ENCODE assay signal across 9 mouse cellular contexts in the genomic region with DNA sequence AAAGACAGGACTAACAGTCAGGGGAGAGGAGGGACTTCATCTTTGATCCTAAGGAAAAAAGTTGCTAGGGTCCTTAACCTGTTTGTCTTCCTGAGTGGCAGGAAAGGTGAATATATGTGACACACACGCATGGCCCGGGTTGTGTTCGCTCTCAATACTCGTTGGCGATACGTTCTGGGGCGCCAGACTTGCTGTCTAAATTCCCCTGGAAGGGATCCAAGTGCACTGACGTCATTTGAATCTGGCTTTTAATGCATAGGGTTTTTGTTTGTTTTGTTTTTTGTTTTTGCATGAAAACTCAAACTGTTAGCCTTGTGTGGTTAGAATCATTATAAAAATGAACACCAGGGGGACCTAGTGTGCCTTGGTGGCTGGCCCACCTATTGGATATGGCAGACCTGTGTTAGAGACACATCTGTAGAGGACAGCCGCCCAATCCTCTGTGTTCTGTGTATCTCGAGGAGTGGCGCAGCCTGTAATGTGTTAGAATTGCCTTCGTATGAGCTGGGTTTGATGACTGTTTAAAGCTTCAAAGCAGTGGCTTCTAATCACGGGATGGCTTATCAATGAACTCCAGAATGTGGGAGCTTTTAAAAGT. TPM values are rescaled to one million over a fixed set of nuclear protein-coding genes. Genes with fewer than 3 reads are reported as not detected.
DNase-seq lines count a peak whose midpoint lies in the region; ATAC-seq and TF ChIP-seq lines count a peak whose summit lies in the region.
"Had no signal": no experiment of that assay in that cellular context is flagged by ENCODE, and none has a peak within 500 bp of the region (broad histone marks: within the 10 kb centered on the region; RNA-seq: fewer than 3 reads in every experiment).

No protein-coding gene starts in this region.

- H3K9ac ChIP-seq in forebrain, embryonic 13.5 days, result no peak overlapping the region
- H3K9ac ChIP-seq in kidney, embryonic 14.5 days (ENCODE audit: low read depth, low read length), result no peak overlapping the region
- H3K9ac ChIP-seq in midbrain, embryonic 13.5 days (replicated peaks), result no peak overlapping the region

- no peak overlapping the region for H3K4me2 ChIP-seq in forebrain, embryonic 13.5 days
- no peak overlapping the region for H3K4me2 ChIP-seq in kidney, embryonic 14.5 days (replicated peaks; ENCODE audit: low read depth, low read length)
- no peak overlapping the region for H3K4me2 ChIP-seq in midbrain, embryonic 13.5 days (replicated peaks)

- no peaks in the 10 kb centered on the region for H3K27me3 ChIP-seq in thymus, adult 2 months (ENCODE audit: control insufficient read depth, insufficient read depth, low read length)
- H3K27me3 ChIP-seq in forebrain, embryonic 13.5 days, result peaks cover 4% of the 10 kb centered on the region; the same call in 1 of the 2 replicates
- H3K27me3 ChIP-seq in kidney, embryonic 14.5 days (ENCODE audit: control insufficient read depth, insufficient read depth, low read length), result no peaks in the 10 kb centered on the region
- no peaks in the 10 kb centered on the region for H3K27me3 ChIP-seq in midbrain, embryonic 13.5 days

- 62% methylated on average over 13 of the region's 13 CpGs for WGBS in thymus, adult 2 months
- 49% methylated on average over 13 of the region's 13 CpGs for WGBS in forebrain, embryonic 13.5 days
- WGBS in kidney, embryonic 14.5 days, result 55% methylated on average over 13 of the region's 13 CpGs
- WGBS in midbrain, embryonic 13.5 days, result 57% methylated on average over 13 of the region's 13 CpGs

- no peaks in the 10 kb centered on the region for H3K36me3 ChIP-seq in thymus, adult 2 months (ENCODE audit: control insufficient read depth, insufficient read depth, low read length)
- no peaks in the 10 kb centered on the region for H3K36me3 ChIP-seq in forebrain, embryonic 13.5 days (ENCODE audit: poor library complexity, severe bottlenecking)
- H3K36me3 ChIP-seq in kidney, embryonic 14.5 days (ENCODE audit: control insufficient read depth, insufficient read depth, low read length), result no peaks in the 10 kb centered on the region
- no peaks in the 10 kb centered on the region for H3K36me3 ChIP-seq in midbrain, embryonic 13.5 days

- H3K9me3 ChIP-seq in forebrain, embryonic 13.5 days (replicated peaks), result no peaks in the 10 kb centered on the region
- H3K9me3 ChIP-seq in kidney, embryonic 14.5 days (ENCODE audit: control insufficient read depth, low read length), result no peaks in the 10 kb centered on the region
- no peaks in the 10 kb centered on the region for H3K9me3 ChIP-seq in midbrain, embryonic 13.5 days

- H3K4me1 ChIP-seq in thymus, adult 2 months (replicated peaks; ENCODE audit: control insufficient read depth, insufficient read depth, low read length), result peaks cover 3% of the 10 kb centered on the region
- H3K4me1 ChIP-seq in forebrain, embryonic 13.5 days, result no peaks in the 10 kb centered on the region
- H3K4me1 ChIP-seq in kidney, embryonic 14.5 days (ENCODE audit: control insufficient read depth, insufficient read depth, low read length), result 0 out of 2 replicates have a peak, but pooled peaks cover 3% of the 10 kb centered on the region
- no peaks in the 10 kb centered on the region for H3K4me1 ChIP-seq in midbrain, embryonic 13.5 days (replicated peaks)

- no peak for TF ChIP-seq CTCF in thymus, adult 2 months (IDR thresholded peaks at IDR 0.05; ENCODE audit: borderline replicate concordance, control insufficient read depth, extremely low read depth, insufficient read depth, low read length, poor library complexity)

- H3K27ac ChIP-seq in thymus, adult 2 months (ENCODE audit: control insufficient read depth, insufficient read depth, low read length), result no peak overlapping the region
- no peak overlapping the region for H3K27ac ChIP-seq in forebrain, embryonic 13.5 days
- H3K27ac ChIP-seq in kidney, embryonic 14.5 days (ENCODE audit: low read depth, low read length), result no peak overlapping the region
- H3K27ac ChIP-seq in midbrain, embryonic 13.5 days, result no peak overlapping the region

- no peak overlapping the region for H3K4me3 ChIP-seq in thymus, adult 2 months (ENCODE audit: control insufficient read depth, insufficient read depth, low read length)
- H3K4me3 ChIP-seq in forebrain, embryonic 13.5 days, result no peak overlapping the region
- H3K4me3 ChIP-seq in kidney, embryonic 14.5 days (ENCODE audit: low read length), result no peak overlapping the region
- H3K4me3 ChIP-seq in midbrain, embryonic 13.5 days (replicated peaks), result no peak overlapping the region

- DNase-seq in cerebellum, adult 9-10 months, result peak; percentile 81
- DNase-seq in cerebellum, adult 11 months, result no peak
- DNase-seq in thymus, postnatal 14 days, result peak; percentile 58
- no peak for DNase-seq in thymus, adult 2 months
- DNase-seq in gastrocnemius, adult 8-10 months (ENCODE audit: low spot score in 2 of 2), result no peak

- no peak for TF ChIP-seq POLR2A in thymus, adult 2 months (IDR thresholded peaks at IDR 0.05; ENCODE audit: control insufficient read depth, extremely low read depth, insufficient read depth, low read length, poor library complexity)

- peak; percentile 70 for ATAC-seq in forebrain, embryonic 13.5 days
- peak; percentile 61; the same call in 1 of the 2 replicates for ATAC-seq in kidney, embryonic 14.5 days (ENCODE audit: low FRiP score, low TSS enrichment)
- ATAC-seq in midbrain, embryonic 13.5 days, result 0 out of 2 replicates have a peak, but pooled peaks have one; percentile 71

RNA-seq across cellular contexts. Expression of a gene that starts 19.8 kb away (rescaled TPM):
- polyA plus RNA-seq in thymus, adult 2 months (2012; rRNA removed), result 55.9 and 75.3 TPM in 2 replicates
- polyA plus RNA-seq in forebrain, embryonic 13.5 days (2015; fragmentation: Nextera tagmentation; extraction: Ambion mirVana), result 57.6 and 58.4 TPM in 2 replicates
- 42.1 and 49.8 TPM in 2 replicates for polyA plus RNA-seq in kidney, embryonic 14.5 days (2014; fragmentation: Nextera tagmentation; extraction: Ambion mirVana)
- 53.1 and 53.5 TPM in 2 replicates for polyA plus RNA-seq in midbrain, embryonic 13.5 days (2015; fragmentation: Nextera tagmentation; extraction: Ambion mirVana)
- 10 to 100 TPM; 64.3 to 84.3 (median 72.6) TPM for total RNA-seq in gastrocnemius, adult 8-10 months (2022)

RNA-seq across cellular contexts. Expression of a gene that starts 27.6 kb away (rescaled TPM):
- 3.9 and 4.0 TPM in 2 replicates for polyA plus RNA-seq in thymus, adult 2 months (2012; rRNA removed)
- polyA plus RNA-seq in forebrain, embryonic 13.5 days (2015; fragmentation: Nextera tagmentation; extraction: Ambion mirVana), result 3.4 and 5.4 TPM in 2 replicates
- polyA plus RNA-seq in kidney, embryonic 14.5 days (2014; fragmentation: Nextera tagmentation; extraction: Ambion mirVana), result 2.2 and 6.1 TPM in 2 replicates
- 2.6 and 3.1 TPM in 2 replicates for polyA plus RNA-seq in midbrain, embryonic 13.5 days (2015; fragmentation: Nextera tagmentation; extraction: Ambion mirVana)
- total RNA-seq in gastrocnemius, adult 8-10 months (2022), result 1 to 10 TPM; 1.1 to 1.8 (median 1.2) TPM

RNA-seq across cellular contexts. Expression of a gene that starts 27.9 kb away (rescaled TPM):
- 9.0 and 11.2 TPM in 2 replicates for polyA plus RNA-seq in thymus, adult 2 months (2012; rRNA removed)
- polyA plus RNA-seq in forebrain, embryonic 13.5 days (2015; fragmentation: Nextera tagmentation; extraction: Ambion mirVana), result 3.6 and 5.0 TPM in 2 replicates
- 9.7 and 11.8 TPM in 2 replicates for polyA plus RNA-seq in kidney, embryonic 14.5 days (2014; fragmentation: Nextera tagmentation; extraction: Ambion mirVana)
- polyA plus RNA-seq in midbrain, embryonic 13.5 days (2015; fragmentation: Nextera tagmentation; extraction: Ambion mirVana), result 3.1 and 4.4 TPM in 2 replicates
- 1 to 10 TPM; 2.9 to 5.7 (median 4.0) TPM for total RNA-seq in gastrocnemius, adult 8-10 months (2022)

RNA-seq across cellular contexts. Expression of a gene that starts 31.8 kb away (rescaled TPM):
- not detected in 2 replicates for polyA plus RNA-seq in thymus, adult 2 months (2012; rRNA removed)
- polyA plus RNA-seq in forebrain, embryonic 13.5 days (2015; fragmentation: Nextera tagmentation; extraction: Ambion mirVana), result not detected in 2 replicates
- not detected in 2 replicates for polyA plus RNA-seq in kidney, embryonic 14.5 days (2014; fragmentation: Nextera tagmentation; extraction: Ambion mirVana)
- not detected in 2 replicates for polyA plus RNA-seq in midbrain, embryonic 13.5 days (2015; fragmentation: Nextera tagmentation; extraction: Ambion mirVana)
- total RNA-seq in gastrocnemius, adult 8-10 months (2022), result not detected
- total RNA-seq: layer of hippocampus, postnatal 10 days had no signal

Comparison
In these comparisons a context has a peak if more than half of its experiments do, and no peak if none do; other contexts are left out.
1. DNase-seq: peak in cerebellum, adult 9-10 months (single experiment) and thymus, postnatal 14 days (single experiment); none in cerebellum, adult 11 months (single experiment), thymus, adult 2 months (single experiment) and gastrocnemius, adult 8-10 months (0 of 2).
2. Peak in every context shown above with its lines, with median percentiles within 50 percentile points of each other: ATAC-seq.